In genomic region chr8:84979599-84980421, GRCm38 (mm10) we compare ENCODE assay signal across 1 mouse cellular context.
A peak's percentile ranks its signal among the peaks of the same experiment; 100 is the strongest.
TF ChIP-seq lines count a peak whose summit lies in the region.

No protein-coding gene starts in this region.

TF ChIP-seq in C2C12, 6 proteins besides CTCF, POLR2A, EP300 and RAD21 (continued from another document):
- no peak for TF ChIP-seq USF1 (IDR thresholded peaks at IDR 0.05; ENCODE audit: low read depth)
- peak; percentile 17 for TF ChIP-seq MAX (IDR thresholded peaks at IDR 0.05)
- TF ChIP-seq MYOG (IDR thresholded peaks at IDR 0.05; ENCODE audit: control insufficient read depth, extremely low read depth, insufficient read length), result no peak
TF ChIP-seq in C2C12: peak in this region for 2.
